Mouse (Mus musculus) adrenal gland (tissue): Measurements from ENCODE around the gene Syne2.

ENCODE experiments used
- intact Hi-C: fragments of 180-260 bp; cut with DNase I; formaldehyde crosslinking; loops from one replicate; pipeline ENCODE4 v1.15.1; 2025

Syne2 gene

GRCm38 (mm10) chr12:75826699-75827353 is 8.9 kb downstream of the Syne2 start:
- intact Hi-C loops, result no loop called here

- intact Hi-C loops, result no loop called here
Measured at GRCm38 (mm10) chr12:75827751-75828150, 9.8 kb downstream of the Syne2 start.

GRCm38 (mm10) chr12:75829616-75830015 is 11.7 kb downstream of the Syne2 start:
- intact Hi-C loops, result no loop called here

- intact Hi-C loops, result no loop called here
Measured at GRCm38 (mm10) chr12:75833149-75833959, 15.4 kb downstream of the Syne2 start.

- intact Hi-C loops, result no loop called here
Measured at GRCm38 (mm10) chr12:75833960-75834729, 16.2 kb downstream of the Syne2 start.

GRCm38 (mm10) chr12:75836524-75836962 is 18.6 kb downstream of the Syne2 start:
- intact Hi-C loops, result no loop called here

GRCm38 (mm10) chr12:75837462-75837861 is 19.5 kb downstream of the Syne2 start:
- intact Hi-C loops, result no loop called here

- intact Hi-C loops, result no loop called here
Measured at GRCm38 (mm10) chr12:75839083-75839736, 21.3 kb downstream of the Syne2 start.

- intact Hi-C loops, result no loop called here
Measured at GRCm38 (mm10) chr12:75841183-75841582, 23.2 kb downstream of the Syne2 start.

GRCm38 (mm10) chr12:75844311-75844710 is 26.4 kb downstream of the Syne2 start:
- intact Hi-C loops, result no loop called here

GRCm38 (mm10) chr12:75845070-75845469 is 27.1 kb downstream of the Syne2 start:
- intact Hi-C loops, result no loop called here

GRCm38 (mm10) chr12:75846513-75846912 is 28.6 kb downstream of the Syne2 start:
- intact Hi-C loops, result no loop called here

GRCm38 (mm10) chr12:75850205-75850604 is 32.3 kb downstream of the Syne2 start:
- intact Hi-C loops, result loop anchor here (5.0 kb wide), 1 partner anchor 33 kb away; the partner anchor contains the start of gene Syne2

- intact Hi-C loops, result loop anchor here (5.0 kb wide), 1 partner anchor 34 kb away; the partner anchor contains the start of gene Syne2
Measured at GRCm38 (mm10) chr12:75851481-75851880, 33.5 kb downstream of the Syne2 start.

GRCm38 (mm10) chr12:75852384-75852783 is 34.5 kb downstream of the Syne2 start:
- intact Hi-C loops, result loop anchor here (5.0 kb wide), 1 partner anchor 35 kb away; the partner anchor contains the start of gene Syne2

GRCm38 (mm10) chr12:75853559-75853958 is 35.6 kb downstream of the Syne2 start:
- intact Hi-C loops, result loop anchor here (5.0 kb wide), 1 partner anchor 36 kb away; the partner anchor contains the start of gene Syne2

- intact Hi-C loops, result no loop called here
Measured at GRCm38 (mm10) chr12:75855051-75855453, 37.1 kb downstream of the Syne2 start.

- intact Hi-C loops, result no loop called here
Measured at GRCm38 (mm10) chr12:75855621-75856020, 37.7 kb downstream of the Syne2 start.

- intact Hi-C loops, result no loop called here
Measured at GRCm38 (mm10) chr12:75856096-75856868, 38.3 kb downstream of the Syne2 start.

- intact Hi-C loops, result no loop called here
Measured at GRCm38 (mm10) chr12:75859936-75860335, 42.0 kb downstream of the Syne2 start.
